Mouse (Mus musculus) liver, adult 2 months (tissue): ENCODE data around the gene Ezh1.

ENCODE experiments used
- CTCF ChIP-seq: fragments of 200-500 bp; IDR thresholded peaks from 2 replicates; pipeline ENCODE4 v1.5.1; 2011; ENCODE audit warnings: low read depth, low read length, control low read depth
- POLR2A ChIP-seq: fragments of 200-500 bp; IDR thresholded peaks from 2 replicates; pipeline ENCODE4 v1.6.1; 2011; ENCODE audit warnings: low read length, control low read depth; ENCODE audit not compliant: insufficient read depth; ENCODE audit errors: extremely low read depth

GRCm38 (mm10) chr11:101181961-101182360 lies 44.3 kb downstream of the Ezh1 start:
- TF ChIP-seq POLR2A (no peak), CTCF (no peak)
